Mouse (Mus musculus) liver, adult 2 months (tissue): ENCODE results near the gene Met. TPM values are rescaled to one million over a fixed set of nuclear protein-coding genes. Genes with fewer than 3 reads are reported as not detected.
A peak's percentile ranks its signal among the peaks of the same experiment; 100 is the strongest.

Experiments used
- DNase-seq: peaks from one replicate; pipeline ENCODE4 v3.0.0-alpha.2; 2011; ENCODE audit warnings: low read depth, low spot score; ENCODE audit errors: extremely low read depth
- H3K27ac ChIP-seq: fragments of 200-500 bp; replicated peaks from 2 replicates; pipeline ENCODE4 v1.5.1; 2012; ENCODE audit warnings: low read depth, mild to moderate bottlenecking, control low read depth, inconsistent platforms, low read length; ENCODE audit not compliant: insufficient read depth
- H3K27me3 ChIP-seq: fragments of 200-500 bp; 2 replicates; pipeline ENCODE4 v1.6.1; 2012; ENCODE audit warnings: mild to moderate bottlenecking, moderate library complexity, low read length, inconsistent platforms; ENCODE audit not compliant: control insufficient read depth, insufficient read depth
- H3K36me3 ChIP-seq: fragments of 200-500 bp; 2 replicates; pipeline ENCODE4 v1.6.1; 2012; ENCODE audit warnings: low read length, inconsistent platforms; ENCODE audit not compliant: control insufficient read depth, insufficient read depth
- H3K4me1 ChIP-seq: fragments of 200-500 bp; 2 replicates; pipeline ENCODE4 v1.6.1; 2011; ENCODE audit warnings: low read length; ENCODE audit not compliant: control insufficient read depth, insufficient read depth
- H3K4me3 ChIP-seq: fragments of 200-500 bp; 2 replicates; pipeline ENCODE4 v1.5.1; 2011; ENCODE audit warnings: low read depth, mild to moderate bottlenecking, control low read depth, low read length, moderate library complexity; ENCODE audit not compliant: insufficient read depth
- H3K79me2 ChIP-seq: fragments of 200-500 bp; 2 replicates; pipeline ENCODE4 v1.6.1; 2012; ENCODE audit warnings: inconsistent platforms, mild to moderate bottlenecking, low read length, moderate library complexity; ENCODE audit not compliant: control insufficient read depth, insufficient read depth
- H3K9ac ChIP-seq: fragments of 200-500 bp; 2 replicates; pipeline ENCODE4 v1.6.1; 2012; ENCODE audit warnings: low read depth, mild to moderate bottlenecking, control low read depth, inconsistent platforms, low read length
- CTCF ChIP-seq: fragments of 200-500 bp; IDR thresholded peaks from 2 replicates; pipeline ENCODE4 v1.5.1; 2011; ENCODE audit warnings: low read depth, low read length, control low read depth
- POLR2A ChIP-seq: fragments of 200-500 bp; IDR thresholded peaks from 2 replicates; pipeline ENCODE4 v1.6.1; 2011; ENCODE audit warnings: low read length, control low read depth; ENCODE audit not compliant: insufficient read depth; ENCODE audit errors: extremely low read depth
- WGBS: fragments of 180-500 bp; shearing (Covaris S2); methylation state at CpG from one replicate; pipeline ENCODE4 v1.1.7; 2018; 5-methylcytosine and 5-hydroxymethylcytosine counted together
- polyA plus RNA-seq: library from polyadenylated mRNA; depleted of rRNA; stranded (reverse); fragments of >200 nt; gene quantifications from 2 replicates; pipeline ENCODE4 v1.2.3, GENCODE M21; 2012
- total RNA-seq: library from RNA; depleted of rRNA; stranded (reverse); fragments of >200 nt; gene quantifications from 2 replicates; pipeline ENCODE4 v1.2.3, GENCODE M21; 2014

Met gene
- total and polyA plus RNA-seq, 2 experiments: 13.5 to 72.0 TPM

DNA sequence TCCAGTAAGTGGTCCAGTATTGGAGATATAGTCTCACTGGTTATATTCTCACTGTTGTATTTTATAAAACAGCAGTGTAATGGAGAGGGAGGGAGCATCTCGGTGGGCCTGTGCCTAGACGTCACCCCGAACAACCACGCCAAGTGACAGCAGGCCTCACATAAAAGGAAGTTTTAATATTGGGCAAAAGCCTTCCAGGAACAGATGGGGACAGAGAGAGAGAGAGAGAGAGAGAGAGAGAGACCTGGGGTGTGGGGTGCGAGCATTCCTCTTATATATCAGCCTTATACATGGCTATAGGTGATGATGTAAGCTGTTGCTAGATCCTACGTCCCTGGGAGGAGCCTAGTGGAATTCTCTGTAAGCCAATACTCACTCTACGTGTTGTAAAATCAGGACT, 90.7 kb downstream of the Met start:
- H3K9ac ChIP-seq: no peak overlapping the region
- peaks cover 52% of the 10 kb centered on the region for H3K36me3 ChIP-seq
- H3K4me3 ChIP-seq: no peak overlapping the region
- peaks cover 3% of the 10 kb centered on the region for H3K4me1 ChIP-seq
- H3K27ac ChIP-seq: no peak overlapping the region
- no peaks in the 10 kb centered on the region for H3K27me3 ChIP-seq
- no peaks in the 10 kb centered on the region; the same call in 1 of the 2 replicates for H3K79me2 ChIP-seq
- WGBS: 82% methylated on average over 7 of the region's 7 CpGs
- no peak for DNase-seq
- TF ChIP-seq CTCF (no peak), POLR2A (no peak)

DNA sequence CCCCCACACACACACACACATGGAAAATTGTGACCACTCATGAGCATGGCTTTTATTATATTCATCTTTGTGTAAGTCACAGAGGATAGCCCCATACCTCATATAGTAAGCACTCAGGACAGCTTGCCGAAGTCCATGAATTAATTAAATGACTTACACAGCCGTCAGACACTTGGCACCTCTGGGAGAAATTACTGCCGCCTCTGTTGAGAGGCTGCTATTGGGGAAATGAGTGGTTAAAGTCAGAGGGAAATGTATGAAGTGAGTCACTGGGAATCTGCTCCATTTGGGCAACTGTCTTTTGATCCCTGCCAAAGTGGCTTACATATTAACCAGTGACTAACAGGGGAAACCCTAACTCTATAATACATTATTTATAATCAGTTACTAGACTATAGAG, 91.2 kb downstream of the Met start:
- TF ChIP-seq CTCF (no peak), POLR2A (no peak)
- no peaks in the 10 kb centered on the region for H3K27me3 ChIP-seq
- H3K79me2 ChIP-seq: no peaks in the 10 kb centered on the region; the same call in 1 of the 2 replicates
- WGBS: 33% methylated on average over 3 of the region's 3 CpGs
- DNase-seq: peak; percentile 80
- no peak overlapping the region for H3K4me3 ChIP-seq
- H3K9ac ChIP-seq: no peak overlapping the region
- no peak overlapping the region for H3K27ac ChIP-seq
- peaks cover 52% of the 10 kb centered on the region for H3K36me3 ChIP-seq
- H3K4me1 ChIP-seq: peaks cover 3% of the 10 kb centered on the region

DNA sequence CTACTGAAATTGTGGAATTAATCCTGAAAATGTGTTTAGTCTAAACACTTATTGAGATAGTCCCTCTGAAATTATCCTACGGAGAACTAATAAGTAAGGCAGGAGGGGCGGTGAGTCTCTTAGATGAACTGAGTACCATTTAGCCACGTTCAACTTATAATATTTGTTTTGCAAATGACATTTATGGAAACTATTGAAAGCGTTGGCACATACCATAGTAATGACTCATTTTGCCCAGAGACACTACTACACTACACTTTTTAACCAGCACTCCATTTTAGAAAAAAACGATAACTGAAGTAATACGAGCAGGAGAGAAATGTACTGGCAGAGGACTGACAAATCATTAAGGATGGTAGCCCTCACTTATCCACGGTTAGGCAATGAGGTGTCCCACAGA, 92.1 kb downstream of the Met start:
- Histone ChIP-seq H3K27ac (no peak overlapping the region), H3K4me1 (peaks cover 2% of the 10 kb centered on the region; the same call in 1 of the 2 replicates), H3K79me2 (no peaks in the 10 kb centered on the region; the same call in 1 of the 2 replicates), H3K36me3 (peaks cover 52% of the 10 kb centered on the region), H3K9ac (no peak overlapping the region), H3K27me3 (no peaks in the 10 kb centered on the region), H3K4me3 (no peak overlapping the region)
- 70% methylated on average over 7 of the region's 7 CpGs for WGBS
- TF ChIP-seq CTCF (no peak), POLR2A (no peak)
- no peak for DNase-seq

DNA sequence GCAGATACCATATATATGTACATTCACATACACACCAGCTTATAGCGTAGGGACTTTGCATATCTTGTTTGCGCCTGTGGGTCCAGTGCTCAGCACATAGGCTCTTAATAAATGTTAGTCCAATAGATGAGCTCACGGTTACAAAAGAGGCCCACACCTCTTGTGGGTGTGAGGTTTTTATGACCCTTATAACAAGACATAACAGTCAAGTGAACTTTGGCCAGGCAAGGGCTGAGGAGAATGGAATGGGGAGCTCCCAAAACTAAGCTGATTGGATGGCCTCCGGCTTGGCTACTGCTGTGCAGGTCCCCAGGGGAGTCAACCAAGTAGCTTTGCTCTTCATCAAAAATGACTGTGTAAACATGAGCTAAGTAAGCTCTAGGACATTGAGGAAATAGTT, 96.1 kb downstream of the Met start:
- H3K27ac ChIP-seq: no peak overlapping the region
- DNase-seq: no peak
- no peaks in the 10 kb centered on the region for H3K27me3 ChIP-seq

DNA sequence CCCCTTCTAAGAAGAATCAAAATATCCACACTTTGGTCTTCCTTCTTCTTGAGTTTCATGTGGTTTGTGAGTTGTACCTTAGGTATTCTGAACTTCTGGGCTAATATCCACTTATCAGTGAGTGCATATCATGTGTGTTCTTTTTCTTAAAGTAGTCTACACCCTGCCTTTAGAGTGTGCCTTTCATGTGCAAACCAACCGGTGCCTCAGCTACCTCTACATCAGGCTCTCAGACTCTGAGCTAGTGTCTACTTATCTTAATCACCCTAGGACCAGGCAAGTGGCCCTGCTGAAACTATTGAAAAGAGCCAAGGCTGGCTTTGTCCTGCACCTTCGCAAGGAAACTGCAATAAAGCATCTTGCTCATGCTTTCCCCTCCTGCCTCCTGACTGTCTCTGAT, 97.7 kb downstream of the Met start:
- no peaks in the 10 kb centered on the region for H3K4me1 ChIP-seq
- no peak overlapping the region for H3K9ac ChIP-seq
- peaks cover 55% of the 10 kb centered on the region for H3K36me3 ChIP-seq
- no peak overlapping the region for H3K4me3 ChIP-seq
- H3K79me2 ChIP-seq: no peaks in the 10 kb centered on the region; the same call in 1 of the 2 replicates
- TF ChIP-seq POLR2A (no peak), CTCF (no peak)
- no peaks in the 10 kb centered on the region for H3K27me3 ChIP-seq
- WGBS: 90% methylated on average over 2 of the region's 2 CpGs
- DNase-seq: no peak
- H3K27ac ChIP-seq: no peak overlapping the region

More for the DNA sequence above, 96.1 kb downstream of the Met start:
- Histone ChIP-seq H3K4me1 (peaks cover 1% of the 10 kb centered on the region; the same call in 1 of the 2 replicates), H3K4me3 (no peak overlapping the region), H3K79me2 (no peaks in the 10 kb centered on the region; the same call in 1 of the 2 replicates), H3K9ac (no peak overlapping the region), H3K36me3 (peaks cover 56% of the 10 kb centered on the region)
- no peak for TF ChIP-seq POLR2A
- TF ChIP-seq CTCF: no peak
- 89% methylated on average over 4 of the region's 4 CpGs for WGBS

DNA sequence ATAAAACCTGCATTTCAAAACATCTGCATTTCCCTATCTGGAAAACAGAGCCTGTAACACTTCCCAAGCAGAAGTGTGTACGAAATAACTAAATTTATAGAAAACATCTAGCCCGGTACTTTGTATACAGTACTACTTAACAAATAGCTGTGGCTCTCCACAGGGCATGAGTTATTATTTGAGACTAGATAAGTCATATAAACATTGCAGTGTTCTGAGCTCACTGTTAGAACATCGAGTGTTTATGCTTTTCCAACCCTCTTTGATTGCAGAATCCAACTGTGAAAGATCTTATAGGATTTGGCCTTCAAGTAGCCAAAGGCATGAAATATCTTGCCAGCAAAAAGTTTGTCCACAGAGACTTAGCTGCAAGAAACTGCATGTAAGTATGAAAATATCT, 98.3 kb downstream of the Met start:
- DNase-seq: no peak
- H3K9ac ChIP-seq: no peak overlapping the region
- TF ChIP-seq POLR2A: no peak
- no peaks in the 10 kb centered on the region for H3K4me1 ChIP-seq
- no peaks in the 10 kb centered on the region for H3K27me3 ChIP-seq
- WGBS: 81% methylated on average over 3 of the region's 3 CpGs
- peaks cover 49% of the 10 kb centered on the region for H3K36me3 ChIP-seq
- no peaks in the 10 kb centered on the region for H3K79me2 ChIP-seq
- H3K27ac ChIP-seq: no peak overlapping the region
- H3K4me3 ChIP-seq: no peak overlapping the region
